Mouse (Mus musculus): ENCODE data around the gene Abcb8. TPM values are rescaled to one million over a fixed set of nuclear protein-coding genes. Genes with fewer than 3 reads are reported as not detected.

The Abcb8 gene
- polyA plus RNA-seq, 1 experiment from 2014 or later, result 49.4 TPM

- H3K9ac ChIP-seq (replicated peaks), result peak overlapping the region; percentile 86
- peaks cover 60% of the 10 kb centered on the region for H3K4me1 ChIP-seq
- no peaks in the 10 kb centered on the region for H3K27me3 ChIP-seq (replicated peaks)
- H3K4me2 ChIP-seq, result peak overlapping the region; percentile 95
- ATAC-seq (ENCODE audit: low FRiP score), result peak; percentile 19
- H3K27ac ChIP-seq (replicated peaks), result peak overlapping the region; percentile 94
- 1% methylated on average over 24 of the region's 24 CpGs for WGBS
- H3K4me3 ChIP-seq (replicated peaks), result peak overlapping the region; percentile 83
- H3K36me3 ChIP-seq, result no peaks in the 10 kb centered on the region
- H3K9me3 ChIP-seq (replicated peaks), result no peaks in the 10 kb centered on the region
These were observed 41.1 kb upstream of the Abcb8 start for GRCm38 (mm10) chr5:24352251-24352859.

DNA sequence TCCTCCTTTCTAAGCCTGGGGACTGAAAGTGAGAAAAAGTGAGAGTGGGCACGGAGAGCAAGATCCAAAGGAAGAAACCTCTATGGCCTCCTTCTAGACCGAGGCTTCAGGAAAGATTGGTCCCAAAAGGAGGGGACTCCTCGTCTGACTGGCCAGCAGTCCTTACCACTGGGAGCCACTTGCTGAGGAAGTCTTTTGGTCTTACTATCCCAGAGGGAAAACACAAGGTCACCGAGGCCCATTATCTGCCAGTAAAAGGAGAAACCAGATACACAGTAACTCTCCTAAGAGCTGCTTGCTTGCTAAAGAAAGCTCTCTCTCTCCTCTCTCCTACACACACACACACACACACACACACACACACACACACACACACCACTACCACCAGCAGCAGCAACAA lies 40.1 kb upstream of the Abcb8 start:
- Histone ChIP-seq H3K27ac (replicated peaks) (peak overlapping the region; percentile 94), H3K9me3 (replicated peaks) (no peaks in the 10 kb centered on the region), H3K9ac (replicated peaks) (0 out of 2 replicates have a peak overlapping the region, but pooled peaks have one; percentile 86), H3K4me3 (replicated peaks) (no peak overlapping the region), H3K36me3 (no peaks in the 10 kb centered on the region), H3K27me3 (replicated peaks) (no peaks in the 10 kb centered on the region), H3K4me1 (peaks cover 51% of the 10 kb centered on the region), H3K4me2 (no peak overlapping the region)
- ATAC-seq (ENCODE audit: low FRiP score), result no peak
- 32% methylated on average over 4 of the region's 4 CpGs for WGBS

DNA sequence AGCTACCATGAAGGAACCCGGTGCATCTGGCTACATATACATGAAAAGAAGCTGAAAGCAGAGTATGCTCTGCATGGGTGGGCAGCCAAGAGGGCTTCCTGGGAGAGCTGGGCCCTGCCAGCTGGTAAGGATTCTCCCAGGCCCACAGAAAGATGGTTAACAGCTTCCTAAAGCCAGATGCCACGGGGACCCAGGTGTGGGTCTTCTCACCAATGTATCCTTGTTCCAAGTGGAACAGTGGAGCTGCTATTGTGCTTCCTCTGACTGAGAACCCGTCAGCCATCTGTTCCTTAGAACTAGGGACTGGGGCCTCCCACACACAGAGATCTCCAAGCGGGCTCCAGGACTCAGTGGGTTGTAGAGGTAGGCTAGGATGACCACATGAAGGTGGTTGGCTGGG lies 36.7 kb upstream of the Abcb8 start:
- WGBS, result 50% methylated on average over 4 of the region's 4 CpGs
- no peak overlapping the region for H3K9ac ChIP-seq (replicated peaks)
- H3K36me3 ChIP-seq, result no peaks in the 10 kb centered on the region
- ATAC-seq (ENCODE audit: low FRiP score), result no peak
- H3K4me2 ChIP-seq, result no peak overlapping the region
- H3K27ac ChIP-seq (replicated peaks), result no peak overlapping the region
- H3K4me3 ChIP-seq (replicated peaks), result no peak overlapping the region
- no peaks in the 10 kb centered on the region for H3K27me3 ChIP-seq (replicated peaks)
- H3K9me3 ChIP-seq (replicated peaks), result no peaks in the 10 kb centered on the region
- H3K4me1 ChIP-seq, result peaks cover 27% of the 10 kb centered on the region

- WGBS, result 16% methylated on average over 7 of the region's 7 CpGs
- no peak for ATAC-seq (ENCODE audit: low FRiP score)
- Histone ChIP-seq H3K4me3 (replicated peaks) (no peak overlapping the region), H3K4me2 (no peak overlapping the region), H3K27me3 (replicated peaks) (no peaks in the 10 kb centered on the region), H3K4me1 (peaks cover 21% of the 10 kb centered on the region), H3K9ac (replicated peaks) (no peak overlapping the region), H3K9me3 (replicated peaks) (no peaks in the 10 kb centered on the region), H3K36me3 (no peaks in the 10 kb centered on the region), H3K27ac (replicated peaks) (no peak overlapping the region)
These were observed 36.0 kb upstream of the Abcb8 start for GRCm38 (mm10) chr5:24357461-24357860.

GRCm38 (mm10) chr5:24360792-24361454 lies 32.5 kb upstream of the Abcb8 start:
- WGBS, result 0% methylated on average over 7 of the region's 7 CpGs
- peak; percentile 75 for ATAC-seq (ENCODE audit: low FRiP score)
- Histone ChIP-seq H3K27me3 (replicated peaks) (no peaks in the 10 kb centered on the region), H3K4me2 (no peak overlapping the region), H3K27ac (replicated peaks) (peak overlapping the region; percentile 41; the same call in 1 of the 2 replicates), H3K4me3 (replicated peaks) (no peak overlapping the region), H3K4me1 (peaks cover 6% of the 10 kb centered on the region; the same call in 1 of the 2 replicates), H3K9me3 (replicated peaks) (no peaks in the 10 kb centered on the region), H3K36me3 (no peaks in the 10 kb centered on the region), H3K9ac (replicated peaks) (no peak overlapping the region)

DNA sequence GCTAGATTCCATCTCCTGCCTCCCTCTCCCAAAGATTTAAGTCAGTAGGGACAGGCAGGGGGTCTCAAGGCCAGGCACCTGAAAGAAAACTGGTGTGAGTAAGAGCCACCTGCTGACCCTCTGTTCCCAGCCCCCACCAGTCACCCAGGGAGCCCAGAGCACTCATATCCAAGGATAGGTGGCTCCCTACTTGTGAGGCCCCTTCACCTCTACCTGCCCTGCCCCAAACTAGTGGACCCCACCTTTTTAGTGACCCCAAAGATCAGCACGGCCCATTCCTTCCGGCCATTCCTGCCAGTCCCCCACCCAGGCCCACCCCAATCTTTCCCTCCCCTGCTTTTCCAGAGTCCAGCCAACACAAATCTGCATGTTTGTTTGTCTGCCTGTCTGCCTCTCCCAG lies 30.0 kb upstream of the Abcb8 start:
- Histone ChIP-seq H3K9ac (replicated peaks) (no peak overlapping the region), H3K4me2 (no peak overlapping the region), H3K9me3 (replicated peaks) (no peaks in the 10 kb centered on the region)

GRCm38 (mm10) chr5:24364061-24364460 lies 29.4 kb upstream of the Abcb8 start:
- H3K27me3 ChIP-seq (replicated peaks), result no peaks in the 10 kb centered on the region
- WGBS, result 66% methylated on average over 3 of the region's 3 CpGs
- H3K36me3 ChIP-seq, result no peaks in the 10 kb centered on the region
- H3K4me1 ChIP-seq, result peaks cover 6% of the 10 kb centered on the region; the same call in 1 of the 2 replicates
- no peaks in the 10 kb centered on the region for H3K9me3 ChIP-seq (replicated peaks)
- ATAC-seq (ENCODE audit: low FRiP score), result no peak
- H3K27ac ChIP-seq (replicated peaks), result no peak overlapping the region
- H3K9ac ChIP-seq (replicated peaks), result no peak overlapping the region
- no peak overlapping the region for H3K4me2 ChIP-seq
- no peak overlapping the region for H3K4me3 ChIP-seq (replicated peaks)

More for the DNA sequence above, 30.0 kb upstream of the Abcb8 start:
- no peak overlapping the region for H3K4me3 ChIP-seq (replicated peaks)
- 85% methylated on average over 2 of the region's 2 CpGs for WGBS
- no peaks in the 10 kb centered on the region for H3K36me3 ChIP-seq
- H3K27me3 ChIP-seq (replicated peaks), result no peaks in the 10 kb centered on the region
- H3K27ac ChIP-seq (replicated peaks), result no peak overlapping the region
- peaks cover 6% of the 10 kb centered on the region; the same call in 1 of the 2 replicates for H3K4me1 ChIP-seq
- no peak for ATAC-seq (ENCODE audit: low FRiP score)

GRCm38 (mm10) chr5:24364508-24364907 lies 29.0 kb upstream of the Abcb8 start, which contains the start of gene Nos3:
TSS of gene Nos3 (plus strand) at chr5:24364810.
- WGBS, result 47% methylated on average over 12 of the region's 12 CpGs
- no peak within 1 kb of the TSS for H3K27ac ChIP-seq (replicated peaks)
- peak within 1 kb of the TSS; percentile 18; the same call in 1 of the 2 replicates for H3K4me3 ChIP-seq (replicated peaks)
- ATAC-seq (ENCODE audit: low FRiP score), result no peak
- no peaks in the 10 kb centered on the region for H3K36me3 ChIP-seq
- peaks cover 6% of the 10 kb centered on the region; the same call in 1 of the 2 replicates for H3K4me1 ChIP-seq
- H3K27me3 ChIP-seq (replicated peaks), result no peaks in the 10 kb centered on the region
- 0 out of 2 replicates have a peak within 1 kb of the TSS, but pooled peaks have one; percentile 5 for H3K4me2 ChIP-seq
- H3K9me3 ChIP-seq (replicated peaks), result no peaks in the 10 kb centered on the region
- no peak within 1 kb of the TSS for H3K9ac ChIP-seq (replicated peaks)

GRCm38 (mm10) chr5:24364963-24365362 lies 28.5 kb upstream of the Abcb8 start:
- no peak for ATAC-seq (ENCODE audit: low FRiP score)
- no peaks in the 10 kb centered on the region for H3K36me3 ChIP-seq
- no peak overlapping the region for H3K27ac ChIP-seq (replicated peaks)
- H3K4me2 ChIP-seq, result 0 out of 2 replicates have a peak overlapping the region, but pooled peaks have one; percentile 5
- 84% methylated on average over 10 of the region's 10 CpGs for WGBS
- no peaks in the 10 kb centered on the region for H3K9me3 ChIP-seq (replicated peaks)
- H3K4me3 ChIP-seq (replicated peaks), result peak overlapping the region; percentile 18; the same call in 1 of the 2 replicates
- peaks cover 6% of the 10 kb centered on the region; the same call in 1 of the 2 replicates for H3K4me1 ChIP-seq
- H3K27me3 ChIP-seq (replicated peaks), result no peaks in the 10 kb centered on the region
- H3K9ac ChIP-seq (replicated peaks), result no peak overlapping the region

DNA sequence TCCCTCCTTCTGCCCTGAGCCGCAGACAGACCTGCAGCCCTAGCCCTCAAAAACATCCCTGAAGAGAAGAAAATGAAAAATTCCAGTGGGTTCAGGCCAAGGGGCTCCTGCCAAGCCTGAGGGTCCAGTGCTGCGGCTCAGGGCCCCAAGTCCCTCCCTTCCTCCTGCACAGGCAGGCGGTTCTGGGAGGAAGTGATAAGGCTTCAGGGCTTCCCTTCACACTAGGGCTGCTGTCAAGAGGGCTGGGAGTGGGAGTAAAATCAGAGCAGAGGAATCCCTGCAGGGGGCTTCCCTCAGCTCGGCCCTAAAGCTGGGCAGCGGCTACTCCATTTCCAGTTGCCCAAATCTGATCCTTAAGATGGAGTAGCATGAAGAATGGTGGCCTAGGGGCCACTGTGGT lies 27.9 kb upstream of the Abcb8 start:
- no peaks in the 10 kb centered on the region for H3K27me3 ChIP-seq (replicated peaks)
- H3K4me2 ChIP-seq, result no peak overlapping the region
- no peak overlapping the region for H3K4me3 ChIP-seq (replicated peaks)
- WGBS, result 48% methylated on average over 5 of the region's 5 CpGs
- H3K9ac ChIP-seq (replicated peaks), result no peak overlapping the region
- H3K27ac ChIP-seq (replicated peaks), result no peak overlapping the region
- no peak for ATAC-seq (ENCODE audit: low FRiP score)
- no peaks in the 10 kb centered on the region for H3K9me3 ChIP-seq (replicated peaks)
- peaks cover 5% of the 10 kb centered on the region; the same call in 1 of the 2 replicates for H3K4me1 ChIP-seq
- no peaks in the 10 kb centered on the region for H3K36me3 ChIP-seq

DNA sequence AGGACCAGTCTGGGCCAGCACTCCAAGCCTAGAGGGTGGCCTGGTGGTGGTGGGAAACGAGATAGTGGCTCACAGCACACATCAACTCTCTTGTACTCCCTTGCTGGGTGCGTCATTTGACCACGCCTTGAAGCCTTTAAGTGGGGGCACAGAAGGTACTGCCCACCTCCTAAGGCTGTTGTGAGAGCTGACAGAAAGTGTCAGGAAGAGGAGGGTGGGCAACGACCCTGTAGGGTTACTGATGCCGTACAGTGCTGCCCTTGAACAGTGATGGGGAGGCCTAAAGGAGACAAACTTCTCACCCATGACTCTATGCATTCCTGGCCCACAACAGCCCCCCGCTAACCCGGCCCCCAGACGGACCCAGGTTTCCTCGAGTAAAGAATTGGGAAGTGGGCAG lies 27.0 kb upstream of the Abcb8 start:
- Histone ChIP-seq H3K9ac (replicated peaks) (no peak overlapping the region), H3K4me3 (replicated peaks) (no peak overlapping the region), H3K4me2 (no peak overlapping the region), H3K27ac (replicated peaks) (no peak overlapping the region), H3K27me3 (replicated peaks) (no peaks in the 10 kb centered on the region), H3K9me3 (replicated peaks) (no peaks in the 10 kb centered on the region), H3K36me3 (no peaks in the 10 kb centered on the region), H3K4me1 (no peaks in the 10 kb centered on the region)
- ATAC-seq (ENCODE audit: low FRiP score), result no peak
- 85% methylated on average over 9 of the region's 9 CpGs for WGBS

GRCm38 (mm10) chr5:24369767-24370166 lies 23.7 kb upstream of the Abcb8 start:
- no peaks in the 10 kb centered on the region for H3K36me3 ChIP-seq
- no peaks in the 10 kb centered on the region for H3K4me1 ChIP-seq
- no peak overlapping the region for H3K9ac ChIP-seq (replicated peaks)
- H3K9me3 ChIP-seq (replicated peaks), result no peaks in the 10 kb centered on the region
- no peak overlapping the region for H3K4me2 ChIP-seq
- ATAC-seq (ENCODE audit: low FRiP score), result no peak
- no peak overlapping the region for H3K4me3 ChIP-seq (replicated peaks)
- no peak overlapping the region for H3K27ac ChIP-seq (replicated peaks)
- no peaks in the 10 kb centered on the region for H3K27me3 ChIP-seq (replicated peaks)
- WGBS, result 89% methylated on average over 9 of the region's 9 CpGs
